Mouse (Mus musculus) cerebellum, adult 18-20 months (tissue): ENCODE results near the gene E030025P04Rik.

Experiments
- DNase-seq, 2 experiments: peaks; one replicate each; pipeline ENCODE4 v3.0.0; 2021

The E030025P04Rik gene

GRCm38 (mm10) chr11:109144236-109144635 is at the start of gene E030025P04Rik:
TSS of gene E030025P04Rik (minus strand) at chr11:109144369.
- no peak for DNase-seq

GRCm38 (mm10) chr11:109192673-109193557 is 48.7 kb upstream of the E030025P04Rik start:
- peak; percentile 72 to 79 for DNase-seq

GRCm38 (mm10) chr11:109188235-109188634 is 44.1 kb upstream of the E030025P04Rik start:
- no peak for DNase-seq

- DNase-seq, result peak; percentile 18 to 25
Observed at GRCm38 (mm10) chr11:109187631-109188184, 43.5 kb upstream of the E030025P04Rik start.

- no peak for DNase-seq
Observed at GRCm38 (mm10) chr11:109181118-109181517, 36.9 kb upstream of the E030025P04Rik start.

- no peak for DNase-seq
Observed at GRCm38 (mm10) chr11:109180290-109180689, 36.1 kb upstream of the E030025P04Rik start.

GRCm38 (mm10) chr11:109178788-109179518 is 34.8 kb upstream of the E030025P04Rik start:
- DNase-seq, result peak; percentile 65

GRCm38 (mm10) chr11:109175376-109175969 is 31.3 kb upstream of the E030025P04Rik start:
- DNase-seq, result no peak

- DNase-seq, result no peak
Observed at GRCm38 (mm10) chr11:109172224-109172623, 28.1 kb upstream of the E030025P04Rik start.

- no peak for DNase-seq
Observed at GRCm38 (mm10) chr11:109170771-109171170, 26.6 kb upstream of the E030025P04Rik start.

- no peak for DNase-seq
Observed at GRCm38 (mm10) chr11:109157694-109158093, 13.5 kb upstream of the E030025P04Rik start.

GRCm38 (mm10) chr11:109144890-109145341 is 747 bp upstream of the E030025P04Rik start:
- DNase-seq, result no peak

GRCm38 (mm10) chr11:109126482-109126881 is 17.7 kb downstream of the E030025P04Rik start:
- DNase-seq, result no peak

- no peak for DNase-seq
Observed at GRCm38 (mm10) chr11:109125451-109125850, 18.7 kb downstream of the E030025P04Rik start.

- no peak for DNase-seq
Observed at GRCm38 (mm10) chr11:109124284-109124683, 19.9 kb downstream of the E030025P04Rik start.

GRCm38 (mm10) chr11:109109826-109110346 is 34.3 kb downstream of the E030025P04Rik start:
- DNase-seq, result no peak

- no peak for DNase-seq
Observed at GRCm38 (mm10) chr11:109109056-109109455, 35.1 kb downstream of the E030025P04Rik start.

- no peak for DNase-seq
Observed at GRCm38 (mm10) chr11:109107518-109108205, 36.5 kb downstream of the E030025P04Rik start.

GRCm38 (mm10) chr11:109106751-109107150 is 37.4 kb downstream of the E030025P04Rik start:
- DNase-seq, result no peak

GRCm38 (mm10) chr11:109106181-109106580 is 38.0 kb downstream of the E030025P04Rik start:
- DNase-seq, result no peak

GRCm38 (mm10) chr11:109103386-109103785 is 40.8 kb downstream of the E030025P04Rik start:
- DNase-seq, result no peak

GRCm38 (mm10) chr11:109102646-109103045 is 41.5 kb downstream of the E030025P04Rik start:
- DNase-seq, result no peak
